Mouse (Mus musculus) liver, adult 2 months (tissue): ENCODE measurements around the gene Prkrip1.

ENCODE experiments used
- CTCF ChIP-seq: fragments of 200-500 bp; IDR thresholded peaks from 2 replicates; pipeline ENCODE4 v1.5.1; 2011; ENCODE audit warnings: low read depth, low read length, control low read depth
- POLR2A ChIP-seq: fragments of 200-500 bp; IDR thresholded peaks from 2 replicates; pipeline ENCODE4 v1.6.1; 2011; ENCODE audit warnings: low read length, control low read depth; ENCODE audit not compliant: insufficient read depth; ENCODE audit errors: extremely low read depth

- peak; percentile 28; the same call in 1 of the 2 replicates for TF ChIP-seq CTCF
- TF ChIP-seq POLR2A = no peak
These were observed 30.7 kb downstream of the Prkrip1 start for GRCm38 (mm10) chr5:136168071-136168470.
